Mouse (Mus musculus): ENCODE measurements around the gene Hcn2. TPM values are rescaled to one million over a fixed set of nuclear protein-coding genes. Genes with fewer than 3 reads are reported as not detected.

Gene Hcn2
- total RNA-seq, 2 experiments from 2014 or later = 47.4 to 53.8 TPM

GRCm38 (mm10) chr10:79768400-79768799 is 52.0 kb downstream of the Hcn2 start:
- intact Hi-C loops (cut with DNase I) = no loop called here
- DNase-seq = peak; percentile 85

GRCm38 (mm10) chr10:79769329-79769728 is 52.9 kb downstream of the Hcn2 start:
- DNase-seq = no peak
- intact Hi-C loops (cut with DNase I) = no loop called here

- intact Hi-C loops (cut with DNase I) = no loop called here
- no peak for DNase-seq
Observed at GRCm38 (mm10) chr10:79772320-79772719, 55.9 kb downstream of the Hcn2 start.

GRCm38 (mm10) chr10:79773208-79773607 is 56.8 kb downstream of the Hcn2 start:
- intact Hi-C loops (cut with DNase I) = no loop called here
- no peak for DNase-seq

- intact Hi-C loops (cut with DNase I) = no loop called here
- DNase-seq = no peak
Observed at GRCm38 (mm10) chr10:79774486-79775279, 58.2 kb downstream of the Hcn2 start.

- no peak for DNase-seq
- intact Hi-C loops (cut with DNase I) = no loop called here
Observed at GRCm38 (mm10) chr10:79777103-79777531, 60.7 kb downstream of the Hcn2 start, which contains the start of gene Fstl3. Gene Fstl3, plus strand, starts transcription at chr10:79777272.

GRCm38 (mm10) chr10:79778006-79778405 is 61.6 kb downstream of the Hcn2 start:
- intact Hi-C loops (cut with DNase I) = no loop called here
- peak; percentile 88 for DNase-seq

GRCm38 (mm10) chr10:79779193-79779592 is 62.8 kb downstream of the Hcn2 start:
- DNase-seq = no peak
- intact Hi-C loops (cut with DNase I) = no loop called here

GRCm38 (mm10) chr10:79779784-79780663 is 63.6 kb downstream of the Hcn2 start:
- intact Hi-C loops (cut with DNase I) = no loop called here
- peak; percentile 97 for DNase-seq

- intact Hi-C loops (cut with DNase I) = no loop called here
- peak; percentile 54 for DNase-seq
Observed at GRCm38 (mm10) chr10:79780664-79781015, 64.2 kb downstream of the Hcn2 start.

- intact Hi-C loops (cut with DNase I) = no loop called here
- no peak for DNase-seq
Observed at GRCm38 (mm10) chr10:79781139-79781538, 64.7 kb downstream of the Hcn2 start.

GRCm38 (mm10) chr10:79781956-79782355 is 65.5 kb downstream of the Hcn2 start:
- intact Hi-C loops (cut with DNase I) = no loop called here
- no peak for DNase-seq

- no peak for DNase-seq
- intact Hi-C loops (cut with DNase I) = no loop called here
Observed at GRCm38 (mm10) chr10:79783050-79783449, 66.6 kb downstream of the Hcn2 start.

- intact Hi-C loops (cut with DNase I) = no loop called here
- peak; percentile 65 for DNase-seq
Observed at GRCm38 (mm10) chr10:79783920-79784800, 67.7 kb downstream of the Hcn2 start.

Other genes starting within 250 kb of the Hcn2 start
- not detected for gene Vmn2r83, start 247.9 kb upstream of the Hcn2 start, total RNA-seq (2021)
- 1 to 10 TPM; 7.9 to 9.4 TPM for gene Plpp2, start 182.8 kb upstream of the Hcn2 start, total RNA-seq (2021)
- gene Mier2, start 161.4 kb upstream of the Hcn2 start, total RNA-seq (2021) = 10 to 100 TPM; 51.2 to 56.5 TPM
- gene Theg, start 129.3 kb upstream of the Hcn2 start, total RNA-seq (2021) = not detected
- 10 to 100 TPM; 20.7 to 24.4 TPM for gene C2cd4c, start 102.6 kb upstream of the Hcn2 start, total RNA-seq (2021)
- gene Shc2, start 78.7 kb upstream of the Hcn2 start, total RNA-seq (2021) = 10 to 100 TPM; 46.0 to 49.8 TPM
- under 1 TPM; 0.38 to 0.40 TPM for gene Odf3l2, start 70.9 kb upstream of the Hcn2 start, total RNA-seq (2021)
- gene Madcam1, start 52.1 kb upstream of the Hcn2 start, total RNA-seq (2021) = under 1 TPM; 0.72 to 0.84 TPM
- gene Tpgs1, start 47.3 kb upstream of the Hcn2 start, total RNA-seq (2021) = 10 to 100 TPM; 57.0 to 59.9 TPM
- gene Cdc34, start 34.4 kb upstream of the Hcn2 start, total RNA-seq (2021) = 10 to 100 TPM; 59.6 to 61.5 TPM
- 1 to 10 TPM; 2.6 to 3.3 TPM for gene Gzmm, start 27.6 kb upstream of the Hcn2 start, total RNA-seq (2021)
- 100 to 1,000 TPM; 486 to 495 TPM for gene Bsg, start 12.1 kb upstream of the Hcn2 start, total RNA-seq (2021)
- gene Polrmt, start 29.9 kb downstream of the Hcn2 start, total RNA-seq (2021) = 10 to 100 TPM; 44.8 to 51.8 TPM
- 1 to 10 TPM; 1.3 to 1.7 TPM for gene Fgf22, start 38.4 kb downstream of the Hcn2 start, total RNA-seq (2021)
- 10 to 100 TPM; 85.0 to 95.3 TPM for gene Rnf126, start 50.3 kb downstream of the Hcn2 start, total RNA-seq (2021)
- 1 to 10 TPM; 2.5 to 3.2 TPM for gene Fstl3, start 60.6 kb downstream of the Hcn2 start, total RNA-seq (2021)
- under 1 TPM in 1 of 2 experiments, not detected in 1; 0.52 TPM for gene Prss57, start 74.3 kb downstream of the Hcn2 start, total RNA-seq (2021)
- 100 to 1,000 TPM; 404 to 409 TPM for gene Palm, start 76.9 kb downstream of the Hcn2 start, total RNA-seq (2021)
- under 1 TPM; 0.46 to 0.76 TPM for gene Misp, start 104.4 kb downstream of the Hcn2 start, total RNA-seq (2021)
- gene Ptbp1, start 137.8 kb downstream of the Hcn2 start, total RNA-seq (2021) = 10 to 100 TPM; 91.7 to 92.7 TPM
- gene Prtn3, start 157.8 kb downstream of the Hcn2 start, total RNA-seq (2021) = 1 to 10 TPM; 6.9 to 7.0 TPM
- gene Plppr3, start 158.0 kb downstream of the Hcn2 start, total RNA-seq (2021) = 100 to 1,000 TPM; 277 to 305 TPM
- not detected for gene Elane, start 169.6 kb downstream of the Hcn2 start, total RNA-seq (2021)
- gene Cfd, start 174.2 kb downstream of the Hcn2 start, total RNA-seq (2021) = not detected
- 10 to 100 TPM; 56.4 to 59.6 TPM for gene Med16, start 192.3 kb downstream of the Hcn2 start, total RNA-seq (2021)
- gene Gm26602, start 194.2 kb downstream of the Hcn2 start, total RNA-seq (2021) = not detected
- 1 to 10 TPM; 5.0 to 6.8 TPM for gene Kiss1r, start 200.3 kb downstream of the Hcn2 start, total RNA-seq (2021)
- 100 to 1,000 TPM; 307 to 309 TPM for gene R3hdm4, start 204.6 kb downstream of the Hcn2 start, total RNA-seq (2021)
- 1 to 10 TPM; 6.3 to 9.5 TPM for gene Arid3a, start 210.4 kb downstream of the Hcn2 start, total RNA-seq (2021)
- 10 to 100 TPM; 51.7 to 55.8 TPM for gene Wdr18, start 243.5 kb downstream of the Hcn2 start, total RNA-seq (2021)

Data from left cerebral cortex, postnatal 4 days (tissue).